Mouse (Mus musculus): ENCODE data around the gene Sytl3. TPM values are rescaled to one million over a fixed set of nuclear protein-coding genes. Genes with fewer than 3 reads are reported as not detected.
"Not testable (repeated sequence)": the region's sequence is repeated elsewhere in the genome, so short reads cannot be mapped to it uniquely, and the experiment has no call there.

The Sytl3 gene
- polyA plus RNA-seq, 1 experiment from 2014 or later: 1.1 TPM

- H3K36me3 ChIP-seq; ATAC-seq (ENCODE audit: borderline replicate concordance, extremely low read depth, low FRiP score, low TSS enrichment); H3K27me3 ChIP-seq; H3K4me3 ChIP-seq; H3K9ac ChIP-seq; H3K4me1 ChIP-seq; H3K9me3 ChIP-seq; H3K4me2 ChIP-seq; H3K27ac ChIP-seq: not testable (repeated sequence)
- 77% methylated on average over 2 of the region's 4 CpGs for WGBS
Observed at GRCm38 (mm10) chr17:6635781-6636180, 23.1 kb upstream of the Sytl3 start.

GRCm38 (mm10) chr17:6636861-6637260 is 22.0 kb upstream of the Sytl3 start:
- Histone ChIP-seq H3K9ac (no peak overlapping the region), H3K4me1 (no peaks in the 10 kb centered on the region), H3K4me2 (no peak overlapping the region), H3K4me3 (no peak overlapping the region), H3K36me3 (no peaks in the 10 kb centered on the region), H3K27me3 (no peaks in the 10 kb centered on the region), H3K27ac (no peak overlapping the region), H3K9me3 (no peaks in the 10 kb centered on the region)
- ATAC-seq (ENCODE audit: borderline replicate concordance, extremely low read depth, low FRiP score, low TSS enrichment): no peak
- WGBS: 74% methylated on average over 5 of the region's 5 CpGs

- H3K4me2 ChIP-seq; H3K9me3 ChIP-seq; H3K4me1 ChIP-seq; H3K9ac ChIP-seq; H3K4me3 ChIP-seq; H3K27me3 ChIP-seq; ATAC-seq (ENCODE audit: borderline replicate concordance, extremely low read depth, low FRiP score, low TSS enrichment); H3K36me3 ChIP-seq; H3K27ac ChIP-seq: not testable (repeated sequence)
- WGBS: 97% methylated on average over 4 of the region's 4 CpGs
Observed at GRCm38 (mm10) chr17:6637434-6637833, 21.5 kb upstream of the Sytl3 start.

- not testable (repeated sequence) for H3K27ac ChIP-seq; H3K9me3 ChIP-seq; H3K4me3 ChIP-seq; H3K4me1 ChIP-seq; H3K36me3 ChIP-seq; H3K27me3 ChIP-seq; H3K9ac ChIP-seq; ATAC-seq (ENCODE audit: borderline replicate concordance, extremely low read depth, low FRiP score, low TSS enrichment); H3K4me2 ChIP-seq
- 81% methylated on average over 8 of the region's 8 CpGs for WGBS
Observed at GRCm38 (mm10) chr17:6638444-6638843, 20.4 kb upstream of the Sytl3 start.

GRCm38 (mm10) chr17:6639486-6639885 is 19.4 kb upstream of the Sytl3 start:
- not testable (repeated sequence) for H3K4me2 ChIP-seq; H3K9me3 ChIP-seq; H3K9ac ChIP-seq; ATAC-seq (ENCODE audit: borderline replicate concordance, extremely low read depth, low FRiP score, low TSS enrichment); H3K27me3 ChIP-seq; H3K36me3 ChIP-seq; H3K4me1 ChIP-seq; H3K4me3 ChIP-seq; H3K27ac ChIP-seq
- 90% methylated on average over 18 of the region's 21 CpGs for WGBS

- not testable (repeated sequence) for H3K36me3 ChIP-seq; H3K27me3 ChIP-seq; H3K9ac ChIP-seq; H3K4me2 ChIP-seq; H3K4me1 ChIP-seq; H3K27ac ChIP-seq; ATAC-seq (ENCODE audit: borderline replicate concordance, extremely low read depth, low FRiP score, low TSS enrichment); H3K4me3 ChIP-seq; H3K9me3 ChIP-seq
- WGBS: 83% methylated on average over 10 of the region's 10 CpGs
Observed at GRCm38 (mm10) chr17:6640044-6640637, 18.8 kb upstream of the Sytl3 start.

- not testable (repeated sequence) for H3K9ac ChIP-seq, H3K4me1 ChIP-seq, H3K4me3 ChIP-seq, H3K4me2 ChIP-seq, H3K9me3 ChIP-seq, H3K36me3 ChIP-seq, H3K27me3 ChIP-seq
- 62% methylated on average over 14 of the region's 14 CpGs for WGBS
- H3K27ac ChIP-seq: peak overlapping the region; percentile 71
- peak; percentile 85 for ATAC-seq (ENCODE audit: borderline replicate concordance, extremely low read depth, low FRiP score, low TSS enrichment)
Observed at GRCm38 (mm10) chr17:6640771-6641429, 18.0 kb upstream of the Sytl3 start.

- not testable (repeated sequence) for H3K9ac ChIP-seq; ATAC-seq (ENCODE audit: borderline replicate concordance, extremely low read depth, low FRiP score, low TSS enrichment); H3K36me3 ChIP-seq; H3K4me3 ChIP-seq; H3K27me3 ChIP-seq; H3K4me2 ChIP-seq; H3K4me1 ChIP-seq; H3K9me3 ChIP-seq; H3K27ac ChIP-seq
- 77% methylated on average over 9 of the region's 9 CpGs for WGBS
Observed at GRCm38 (mm10) chr17:6644210-6644609, 14.7 kb upstream of the Sytl3 start.

- not testable (repeated sequence) for H3K9me3 ChIP-seq; ATAC-seq (ENCODE audit: borderline replicate concordance, extremely low read depth, low FRiP score, low TSS enrichment); H3K9ac ChIP-seq; H3K4me1 ChIP-seq; H3K27ac ChIP-seq; H3K27me3 ChIP-seq; H3K4me2 ChIP-seq; H3K36me3 ChIP-seq; H3K4me3 ChIP-seq
- whole genome bisulfite sequencing: 81% methylated on average over 4 of the region's 4 CpGs
Observed at GRCm38 (mm10) chr17:6644673-6645072, 14.2 kb upstream of the Sytl3 start.

- H3K9ac ChIP-seq; H3K36me3 ChIP-seq; ATAC-seq (ENCODE audit: borderline replicate concordance, extremely low read depth, low FRiP score, low TSS enrichment); H3K27ac ChIP-seq; H3K4me2 ChIP-seq; H3K9me3 ChIP-seq; H3K4me3 ChIP-seq; H3K27me3 ChIP-seq; H3K4me1 ChIP-seq: not testable (repeated sequence)
- 82% methylated on average over 4 of the region's 4 CpGs for WGBS
Observed at GRCm38 (mm10) chr17:6645668-6646067, 13.2 kb upstream of the Sytl3 start.

- H3K4me1 ChIP-seq; H3K36me3 ChIP-seq; ATAC-seq (ENCODE audit: borderline replicate concordance, extremely low read depth, low FRiP score, low TSS enrichment); H3K27me3 ChIP-seq; H3K27ac ChIP-seq; H3K4me2 ChIP-seq; H3K9me3 ChIP-seq; H3K9ac ChIP-seq; H3K4me3 ChIP-seq: not testable (repeated sequence)
- 93% methylated on average over 8 of the region's 8 CpGs for WGBS
Observed at GRCm38 (mm10) chr17:6646841-6647240, 12.1 kb upstream of the Sytl3 start.

GRCm38 (mm10) chr17:6647452-6647851 is 11.4 kb upstream of the Sytl3 start:
- ATAC-seq (ENCODE audit: borderline replicate concordance, extremely low read depth, low FRiP score, low TSS enrichment); H3K9ac ChIP-seq; H3K9me3 ChIP-seq; H3K36me3 ChIP-seq; H3K27me3 ChIP-seq; H3K27ac ChIP-seq; H3K4me3 ChIP-seq; H3K4me1 ChIP-seq; H3K4me2 ChIP-seq: not testable (repeated sequence)
- WGBS: 92% methylated on average over 3 of the region's 3 CpGs
